Mouse (Mus musculus) heart, embryonic 12.5 days (tissue): ENCODE data around the gene Gm14409. TPM values are rescaled to one million over a fixed set of nuclear protein-coding genes. Genes with fewer than 3 reads are reported as not detected.
"Not testable (repeated sequence)": the region's sequence is repeated elsewhere in the genome, so short reads cannot be mapped to it uniquely, and the experiment has no call there.

Experiments used
- ATAC-seq: fragments of 200-750 bp; cut with Nextera tagmentation; 2 replicates; pipeline ENCODE4 v1.8.0; 2017; ENCODE audit warnings: moderate TSS enrichment, moderate library complexity; ENCODE audit not compliant: insufficient number of reproducible peaks, low FRiP score
- H3K27ac ChIP-seq: fragments of 300-500 bp; sonication (generic); 2 replicates; pipeline ENCODE4 v1.5.1; 2016; ENCODE audit warnings: mild to moderate bottlenecking, moderate library complexity; ENCODE audit not compliant: poor library complexity, severe bottlenecking
- H3K27me3 ChIP-seq: fragments of 300-500 bp; sonication (generic); replicated peaks from 2 replicates; pipeline ENCODE4 v1.6.1; 2016; ENCODE audit warnings: mild to moderate bottlenecking, moderate library complexity
- H3K36me3 ChIP-seq: fragments of 300-500 bp; sonication (generic); 2 replicates; pipeline ENCODE4 v1.6.1; 2016; ENCODE audit warnings: mild to moderate bottlenecking, moderate library complexity
- H3K4me1 ChIP-seq: fragments of 300-500 bp; sonication (generic); replicated peaks from 2 replicates; pipeline ENCODE4 v1.6.1; 2016; ENCODE audit warnings: mild to moderate bottlenecking
- H3K4me2 ChIP-seq: fragments of 300-500 bp; sonication (generic); 2 replicates; pipeline ENCODE4 v1.6.1; 2016; ENCODE audit warnings: mild to moderate bottlenecking, moderate library complexity
- H3K4me3 ChIP-seq: fragments of 300-500 bp; sonication (generic); 2 replicates; pipeline ENCODE4 v1.5.1; 2016; ENCODE audit warnings: mild to moderate bottlenecking
- H3K9ac ChIP-seq: fragments of 300-500 bp; sonication (generic); 2 replicates; pipeline ENCODE4 v1.6.1; 2016; ENCODE audit warnings: mild to moderate bottlenecking, moderate library complexity
- H3K9me3 ChIP-seq: fragments of 300-500 bp; sonication (generic); replicated peaks from 2 replicates; pipeline ENCODE4 v1.6.1; 2016; ENCODE audit warnings: mild to moderate bottlenecking, moderate library complexity
- WGBS: fragments of 180-500 bp; shearing (Covaris S2); methylation state at CpG from one replicate; pipeline ENCODE4 v1.1.7; 2016; 5-methylcytosine and 5-hydroxymethylcytosine counted together
- polyA plus RNA-seq: library from polyadenylated mRNA; unstranded; fragments of >200 nt; fragmentation: Nextera tagmentation; extraction: Ambion mirVana; gene quantifications from 2 replicates; pipeline ENCODE4 v1.2.1, GENCODE M21; 2016

The Gm14409 gene
- polyA plus RNA-seq = not detected in 2 replicates

DNA sequence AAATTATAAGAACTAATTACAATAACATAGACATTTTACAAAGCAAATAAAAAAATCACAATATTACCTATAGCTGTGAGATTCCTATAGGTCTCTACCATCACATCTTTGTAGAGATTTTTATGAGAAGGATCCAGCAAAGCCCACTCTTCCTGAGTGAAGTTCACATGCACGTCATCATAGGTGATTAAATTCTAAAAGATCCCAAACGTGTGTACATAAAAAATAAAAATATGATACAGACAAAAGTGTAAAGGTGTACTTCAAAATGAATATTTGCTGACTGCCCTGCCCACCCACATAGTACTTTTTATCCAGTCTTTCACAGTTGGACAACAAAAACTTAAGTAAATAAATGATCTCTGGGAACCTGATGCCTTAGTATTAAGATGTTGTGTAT is at the start of gene Gm14409:
Gene Gm14409, minus strand, starts transcription at position 101 of the 400 bp plus-strand sequence.
- not testable (repeated sequence) for H3K9ac ChIP-seq, H3K4me3 ChIP-seq, H3K4me1 ChIP-seq, H3K27me3 ChIP-seq, H3K27ac ChIP-seq, H3K4me2 ChIP-seq, H3K36me3 ChIP-seq, H3K9me3 ChIP-seq, ATAC-seq
- no CpG with 5 or more reads among the region's 2 CpGs for WGBS

DNA sequence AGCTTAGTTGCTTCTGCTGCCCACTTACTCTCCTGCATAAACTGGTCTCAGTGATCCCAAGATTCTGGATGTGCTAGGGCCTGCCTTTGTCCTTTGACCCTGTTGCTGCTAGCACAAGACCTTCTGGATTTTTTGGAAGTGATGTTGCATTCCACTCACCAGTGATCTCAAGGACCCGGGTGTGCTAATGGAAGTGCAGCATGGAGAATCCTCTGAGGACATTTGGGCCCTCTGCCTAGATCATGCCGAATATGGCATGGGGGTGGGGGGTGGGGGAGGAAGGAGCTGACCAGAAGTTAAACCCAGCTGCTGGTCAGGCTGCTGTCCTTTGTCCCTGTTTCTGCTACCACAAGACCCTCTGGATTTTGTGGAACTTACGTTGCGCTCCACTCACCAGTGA is 42.8 kb upstream of the Gm14409 start:
- H3K4me2 ChIP-seq, H3K27ac ChIP-seq, H3K9me3 ChIP-seq, ATAC-seq, H3K36me3 ChIP-seq, H3K27me3 ChIP-seq, H3K4me3 ChIP-seq, H3K9ac ChIP-seq, H3K4me1 ChIP-seq: not testable (repeated sequence)
- 79% methylated on average over 4 of the region's 4 CpGs for WGBS

DNA sequence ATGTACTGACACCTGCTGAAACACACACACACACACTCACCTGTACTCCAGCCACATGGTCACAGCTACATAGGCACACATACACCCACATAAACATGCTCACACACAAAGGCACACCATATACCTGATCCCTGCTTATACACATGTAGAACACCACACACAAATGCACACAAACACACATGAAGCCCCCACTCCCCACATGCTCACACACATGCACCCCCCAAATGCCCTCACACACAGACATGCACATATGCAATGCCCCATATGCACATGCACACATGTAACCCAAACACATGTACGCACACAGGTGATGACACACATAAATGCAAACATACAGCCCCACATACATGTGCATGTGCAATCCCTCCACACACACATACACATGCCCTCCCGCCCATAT is 38.1 kb upstream of the Gm14409 start:
- H3K36me3 ChIP-seq, H3K4me1 ChIP-seq, H3K27me3 ChIP-seq, H3K4me3 ChIP-seq, ATAC-seq, H3K4me2 ChIP-seq, H3K27ac ChIP-seq, H3K9me3 ChIP-seq, H3K9ac ChIP-seq: not testable (repeated sequence)
- no CpG with 5 or more reads among the region's 2 CpGs for WGBS

DNA sequence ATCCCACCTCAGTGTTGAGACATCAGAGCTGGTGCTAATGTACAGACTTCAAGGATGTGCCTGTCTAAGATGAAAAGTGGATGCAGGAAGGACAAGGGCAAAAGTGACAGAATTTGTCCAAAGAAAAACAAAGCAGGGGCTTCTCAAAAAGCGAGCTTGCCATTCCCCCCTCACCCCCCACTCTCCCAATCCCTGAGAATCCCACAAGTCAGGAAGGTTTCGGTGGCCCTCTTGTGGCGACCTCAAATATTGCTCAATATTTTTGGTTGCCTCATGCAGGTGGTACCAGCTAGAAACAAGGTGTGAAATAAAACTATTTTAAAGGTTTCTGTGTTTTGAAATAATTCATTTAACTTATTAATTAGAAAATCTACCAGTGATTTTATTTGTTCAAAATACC is 16.9 kb upstream of the Gm14409 start:
- H3K27me3 ChIP-seq, H3K9ac ChIP-seq, H3K9me3 ChIP-seq, H3K36me3 ChIP-seq, H3K4me2 ChIP-seq, ATAC-seq, H3K4me3 ChIP-seq, H3K27ac ChIP-seq, H3K4me1 ChIP-seq: not testable (repeated sequence)
- 19% methylated on average over 3 of the region's 3 CpGs for WGBS

DNA sequence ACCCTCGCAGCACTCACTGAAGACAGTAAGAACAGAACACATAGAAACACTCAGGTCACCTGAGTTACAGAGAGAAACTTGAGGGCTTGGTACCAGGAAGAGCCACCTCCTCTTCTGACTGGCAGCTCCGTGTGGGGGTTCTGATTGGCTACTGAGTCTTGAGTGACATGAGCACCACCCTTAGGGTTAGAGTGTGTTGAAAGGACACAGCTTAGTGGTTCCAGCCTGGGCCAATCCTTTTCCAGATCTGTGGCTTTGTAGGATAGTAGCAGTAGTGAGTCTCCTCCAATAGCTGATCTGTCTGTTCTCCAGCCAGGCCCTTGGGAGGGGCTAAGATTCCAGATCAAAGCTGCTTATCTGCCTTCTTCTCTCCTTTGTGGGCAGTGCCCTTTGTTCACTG is 10.9 kb upstream of the Gm14409 start:
- H3K9ac ChIP-seq, H3K9me3 ChIP-seq, H3K4me2 ChIP-seq, H3K27me3 ChIP-seq, ATAC-seq, H3K36me3 ChIP-seq, H3K4me1 ChIP-seq, H3K27ac ChIP-seq, H3K4me3 ChIP-seq: not testable (repeated sequence)
- 69% methylated on average over 2 of the region's 2 CpGs for WGBS

DNA sequence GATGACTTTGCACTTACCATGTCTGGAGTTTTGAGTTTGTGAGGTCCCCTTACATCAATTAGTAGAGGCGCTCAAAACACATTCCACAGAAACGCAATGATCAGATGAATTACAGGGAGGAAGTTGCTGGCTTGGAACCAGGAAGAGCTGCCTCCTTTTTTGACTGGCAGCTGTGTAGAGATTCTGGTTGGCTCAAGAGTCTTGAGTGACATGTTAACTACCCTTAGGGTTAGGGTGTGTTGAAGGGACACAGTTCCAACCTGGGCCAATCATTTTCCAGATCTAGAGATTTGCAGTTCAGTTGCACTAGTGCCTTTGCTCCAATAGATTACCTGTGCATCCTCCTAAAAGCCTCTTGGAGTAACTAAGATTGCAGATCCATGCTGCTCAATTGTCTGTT is 5.4 kb upstream of the Gm14409 start:
- not testable (repeated sequence) for H3K9ac ChIP-seq, H3K9me3 ChIP-seq, H3K4me1 ChIP-seq, H3K4me2 ChIP-seq, H3K27me3 ChIP-seq, ATAC-seq, H3K36me3 ChIP-seq, H3K4me3 ChIP-seq, H3K27ac ChIP-seq
- 82% methylated on average over 2 of the region's 2 CpGs for WGBS

DNA sequence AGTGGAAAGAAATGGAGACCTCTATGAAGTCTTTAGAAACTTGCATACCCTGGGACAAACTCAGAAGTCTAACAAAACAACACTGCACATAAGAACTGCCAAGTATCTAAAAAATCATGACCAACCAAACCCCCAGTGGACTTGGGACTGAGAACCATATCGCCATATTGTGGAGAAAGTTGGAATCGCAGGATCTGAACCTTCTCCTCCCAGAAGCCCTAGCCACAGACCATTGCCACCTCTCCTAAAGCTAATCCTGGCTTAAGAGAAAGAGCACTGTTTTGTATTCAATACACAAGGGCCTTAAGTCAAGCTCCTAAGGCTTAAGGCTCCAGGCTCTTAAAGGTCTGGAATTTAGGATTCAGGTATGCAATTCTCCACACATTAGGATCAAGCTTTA is 19.4 kb downstream of the Gm14409 start:
- not testable (repeated sequence) for H3K4me3 ChIP-seq, H3K4me1 ChIP-seq, H3K36me3 ChIP-seq, H3K4me2 ChIP-seq, H3K27me3 ChIP-seq, H3K27ac ChIP-seq, ATAC-seq, H3K9me3 ChIP-seq, H3K9ac ChIP-seq
- WGBS = 67% methylated on average over 2 of the region's 2 CpGs

DNA sequence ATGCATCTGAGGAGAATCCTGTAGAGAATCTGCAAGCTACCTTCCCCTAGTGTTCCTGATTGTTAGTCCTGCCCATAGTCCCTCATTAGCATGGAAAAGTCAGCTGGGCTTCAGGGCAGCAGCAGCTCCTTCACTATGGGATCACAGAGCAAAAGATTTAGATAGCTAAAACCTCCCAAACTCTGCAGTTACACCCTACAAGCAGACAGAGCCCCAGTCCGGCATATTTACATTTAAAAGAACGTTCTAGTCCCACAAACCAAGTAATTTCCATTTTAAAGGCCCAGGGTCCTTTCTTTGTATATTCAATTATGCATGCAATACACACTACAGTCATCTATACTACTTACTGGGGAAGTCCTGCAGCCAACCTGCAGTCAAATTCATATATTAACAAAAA is 36.4 kb downstream of the Gm14409 start:
- not testable (repeated sequence) for H3K9me3 ChIP-seq, H3K4me1 ChIP-seq, H3K4me3 ChIP-seq, ATAC-seq, H3K4me2 ChIP-seq, H3K9ac ChIP-seq, H3K27me3 ChIP-seq, H3K27ac ChIP-seq, H3K36me3 ChIP-seq
- WGBS = 54% methylated on average over 2 of the region's 2 CpGs

Other genes with a start within 250 kb of the Gm14409 start
- gene Gm14401, start 192.7 kb downstream of the Gm14409 start, polyA plus RNA-seq = not detected in 2 replicates
- gene Gm14410, start 60.6 kb downstream of the Gm14409 start, polyA plus RNA-seq = 18.8 and 19.5 TPM in 2 replicates
- 0.28 and 0.48 TPM in 2 replicates for gene Gm14412, start 57.3 kb upstream of the Gm14409 start, polyA plus RNA-seq
- gene Gm14418, start 131.3 kb upstream of the Gm14409 start, polyA plus RNA-seq = 7.7 and 8.5 TPM in 2 replicates
- 10.2 and 11.7 TPM in 2 replicates for gene Zfp970, start 197.7 kb upstream of the Gm14409 start, polyA plus RNA-seq
- 6.2 and 6.5 TPM in 2 replicates for gene Gm14403, start 231.2 kb upstream of the Gm14409 start, polyA plus RNA-seq